Mouse (Mus musculus): ENCODE results near the gene Brd4.

Brd4 gene

DNA sequence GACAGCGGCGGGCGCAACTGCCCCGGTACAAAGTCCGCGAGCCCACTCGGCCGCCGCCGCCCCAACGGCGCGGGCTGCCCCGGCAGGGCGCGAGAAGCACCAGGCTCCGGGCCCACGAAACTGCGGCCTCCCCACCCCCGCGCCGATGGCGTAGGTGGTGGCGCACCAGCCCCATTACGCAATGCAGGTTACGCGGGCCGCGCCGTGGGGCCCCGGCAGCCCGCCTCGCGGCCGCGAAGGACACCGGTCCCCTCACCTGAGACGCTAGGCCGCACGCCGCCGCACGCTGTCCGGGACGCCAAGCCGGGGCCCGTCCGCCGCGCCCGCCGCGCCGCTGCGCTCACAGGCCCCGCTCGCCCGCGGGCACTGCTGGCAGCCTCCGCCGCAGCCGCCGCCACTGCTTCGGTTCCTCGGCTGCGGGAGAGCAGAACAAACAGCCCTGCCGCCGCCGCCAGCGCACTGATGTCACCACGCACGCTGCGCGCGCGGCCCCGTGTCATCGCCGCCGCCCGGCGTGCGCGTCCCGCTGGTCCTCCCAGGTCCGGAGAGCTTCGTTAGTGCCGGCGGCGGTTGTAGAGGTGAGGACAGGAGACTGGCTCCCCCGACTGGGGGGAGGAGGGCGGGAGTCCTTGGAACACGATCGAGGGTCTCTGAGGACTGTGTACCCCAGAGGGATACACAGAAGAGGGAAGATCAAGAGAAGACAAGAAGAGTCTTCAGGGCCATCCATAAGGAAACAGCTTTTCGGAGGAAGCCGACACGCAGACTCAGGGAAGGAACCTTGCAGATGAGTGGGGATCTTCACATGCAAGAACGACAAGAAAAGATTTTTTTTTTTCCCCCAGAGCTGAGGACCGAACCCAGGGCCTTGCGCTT, at the start of gene Brd4:
Brd4 (minus strand) TSS at position 461 of the 876 bp plus-strand sequence.
- peak; percentile 73 for DNase-seq (ENCODE audit: low read depth, low spot score)

GRCm38 (mm10) chr17:32333675-32334303, 49.3 kb upstream of the Brd4 start:
- DNase-seq (ENCODE audit: low read depth, low spot score): no peak

- no peak for DNase-seq (ENCODE audit: low read depth, low spot score)
These were observed 43.0 kb upstream of the Brd4 start for GRCm38 (mm10) chr17:32327501-32327900.

DNA sequence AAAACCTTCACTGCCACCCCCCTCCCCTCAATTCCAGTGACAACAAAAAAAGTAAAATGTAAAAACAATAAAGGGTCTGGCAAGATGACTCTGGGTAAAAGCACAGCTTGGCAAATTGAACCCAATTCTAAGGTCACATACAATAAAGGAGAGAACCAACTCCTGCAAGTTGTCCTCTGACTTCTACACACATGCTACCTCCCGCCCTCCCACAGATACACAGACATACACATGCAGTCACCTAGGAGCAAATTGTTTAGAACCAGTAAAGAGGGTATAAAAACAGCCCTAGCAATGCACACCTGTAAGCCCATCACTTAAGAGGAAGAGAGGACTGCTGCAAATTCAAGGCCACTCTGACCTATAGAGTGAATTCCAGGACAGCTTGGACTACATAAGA, 38.3 kb upstream of the Brd4 start:
- no peak for DNase-seq (ENCODE audit: low read depth, low spot score)

GRCm38 (mm10) chr17:32321836-32322235, 37.3 kb upstream of the Brd4 start:
- DNase-seq (ENCODE audit: low read depth, low spot score): no peak

- DNase-seq (ENCODE audit: low read depth, low spot score): no peak
These were observed 36.8 kb upstream of the Brd4 start for GRCm38 (mm10) chr17:32321390-32321734.

- DNase-seq (ENCODE audit: low read depth, low spot score): peak; percentile 91
These were observed 36.3 kb upstream of the Brd4 start, which contains the start of gene Akap8 for GRCm38 (mm10) chr17:32320597-32321389. Akap8 (minus strand) TSS chr17:32321238.

DNA sequence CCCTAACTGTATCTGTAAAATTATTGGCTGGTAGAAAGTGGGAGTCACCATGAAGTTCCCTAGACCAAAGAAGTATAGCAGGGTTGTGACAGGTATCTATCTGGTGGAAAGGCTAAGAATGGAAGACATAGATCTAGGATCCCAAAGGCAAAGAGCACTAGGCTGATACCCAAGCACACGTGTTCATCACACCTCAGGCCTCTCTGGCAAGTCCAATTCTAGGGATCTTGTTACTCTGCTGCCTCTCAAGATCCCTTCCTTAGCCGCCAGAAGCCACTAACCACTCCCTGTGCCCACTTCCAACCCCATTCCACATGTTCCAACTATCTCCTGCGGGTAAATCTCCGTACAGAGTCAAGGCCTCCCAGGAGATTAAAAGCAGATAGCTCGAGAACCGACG, 35.4 kb upstream of the Brd4 start:
- no peak for DNase-seq (ENCODE audit: low read depth, low spot score)

DNA sequence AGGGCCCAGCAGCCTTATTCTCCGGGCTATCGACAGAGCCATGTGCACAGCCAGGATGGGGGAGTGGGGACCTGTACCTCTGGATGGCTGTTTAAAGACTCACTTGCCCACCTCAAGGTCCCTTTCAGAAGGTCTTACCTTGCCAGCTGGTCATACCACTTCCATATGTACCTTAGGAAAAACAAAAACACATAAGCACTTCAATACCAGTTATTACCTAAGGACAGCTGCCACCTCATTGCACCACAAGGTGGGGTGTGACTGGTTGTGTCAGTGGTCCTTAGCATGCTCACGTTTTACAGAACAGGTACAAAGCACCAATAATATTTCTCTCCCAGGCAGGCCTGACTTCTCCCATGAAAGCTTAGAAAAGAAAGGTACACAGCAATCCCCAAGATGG, 33.2 kb upstream of the Brd4 start:
- DNase-seq (ENCODE audit: low read depth, low spot score): no peak

- no peak for DNase-seq (ENCODE audit: low read depth, low spot score)
These were observed 32.5 kb upstream of the Brd4 start for GRCm38 (mm10) chr17:32317032-32317431.

GRCm38 (mm10) chr17:32315560-32315959, 31.0 kb upstream of the Brd4 start:
- DNase-seq (ENCODE audit: low read depth, low spot score): no peak

- DNase-seq (ENCODE audit: low read depth, low spot score): no peak
These were observed 29.4 kb upstream of the Brd4 start for GRCm38 (mm10) chr17:32313892-32314291.

- no peak for DNase-seq (ENCODE audit: low read depth, low spot score)
These were observed 28.3 kb upstream of the Brd4 start for GRCm38 (mm10) chr17:32312801-32313200.

- DNase-seq (ENCODE audit: low read depth, low spot score): no peak
These were observed 23.4 kb upstream of the Brd4 start for GRCm38 (mm10) chr17:32307963-32308362.

GRCm38 (mm10) chr17:32298125-32298524, 13.6 kb upstream of the Brd4 start:
- no peak for DNase-seq (ENCODE audit: low read depth, low spot score)

GRCm38 (mm10) chr17:32295901-32296300, 11.4 kb upstream of the Brd4 start:
- no peak for DNase-seq (ENCODE audit: low read depth, low spot score)

DNA sequence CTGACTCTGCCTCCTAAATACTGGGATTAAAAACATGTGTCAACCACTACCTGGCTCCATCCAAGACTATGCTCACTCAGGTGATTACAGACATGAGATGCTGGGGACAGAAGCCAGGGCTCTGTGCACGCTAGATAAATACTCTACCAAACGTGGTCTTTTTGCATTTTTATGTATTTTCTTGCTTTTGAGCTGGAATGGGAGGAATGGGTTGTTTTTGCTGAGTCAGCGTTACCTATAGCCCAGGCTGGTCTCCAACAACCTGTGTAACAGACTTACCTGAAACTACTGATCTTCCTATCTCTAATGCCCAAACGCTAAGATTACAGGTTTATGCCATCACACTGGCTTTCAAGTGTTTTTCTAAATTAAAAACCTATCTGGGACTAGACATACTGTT, 10.6 kb upstream of the Brd4 start:
- DNase-seq (ENCODE audit: low read depth, low spot score): no peak

DNA sequence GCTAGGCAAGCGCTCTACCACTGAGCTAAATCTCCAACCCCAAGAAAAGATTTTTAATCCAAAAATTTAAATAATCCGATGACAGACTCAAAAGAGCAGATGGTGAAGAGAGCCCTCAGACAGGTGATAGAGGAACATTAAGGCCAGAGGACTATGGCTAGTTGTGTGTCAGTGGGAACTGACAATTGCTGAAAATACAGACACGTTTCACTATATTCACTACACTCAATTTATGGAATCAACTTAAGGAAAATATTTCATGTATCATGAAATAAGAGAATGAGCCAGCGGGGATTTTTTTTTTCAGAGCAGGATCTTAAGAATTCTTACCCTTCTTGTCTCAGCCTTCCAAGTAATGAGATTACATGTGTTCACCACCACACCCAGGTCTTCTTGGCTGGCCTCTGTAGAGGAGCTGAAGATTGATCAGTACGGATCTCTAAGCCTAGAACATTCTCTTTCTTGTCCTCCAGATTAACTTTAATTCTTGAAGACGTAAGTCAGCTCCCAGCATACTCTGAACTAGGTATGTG, 682 bp upstream of the Brd4 start:
- DNase-seq (ENCODE audit: low read depth, low spot score): no peak

- peak; percentile 18 for DNase-seq (ENCODE audit: low read depth, low spot score)
These were observed 726 bp downstream of the Brd4 start for GRCm38 (mm10) chr17:32283771-32284221.

DNA sequence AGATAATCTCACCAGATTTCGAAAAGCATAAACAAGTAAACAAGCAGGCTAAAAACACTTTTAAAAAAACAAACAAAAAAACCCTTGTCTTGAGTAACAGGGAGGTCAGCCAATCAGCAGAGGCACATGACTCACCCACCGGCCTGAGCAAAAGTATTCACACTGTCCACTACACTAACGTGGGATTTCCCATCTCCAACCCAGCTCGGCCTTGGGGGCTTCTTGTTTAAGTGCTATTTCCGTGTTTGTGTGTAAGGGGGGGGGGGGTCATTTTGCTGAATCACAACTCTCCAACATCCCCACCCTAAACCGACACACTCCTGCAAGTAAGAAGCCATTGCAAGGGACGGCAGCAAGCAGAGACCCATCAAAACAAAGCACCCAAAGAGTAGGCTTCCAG, 1.2 kb downstream of the Brd4 start:
- DNase-seq (ENCODE audit: low read depth, low spot score): no peak

GRCm38 (mm10) chr17:32281611-32282310, 2.8 kb downstream of the Brd4 start:
- DNase-seq (ENCODE audit: low read depth, low spot score): no peak
